Mouse (Mus musculus): ENCODE data around the gene Coq7. TPM values are rescaled to one million over a fixed set of nuclear protein-coding genes. Genes with fewer than 3 reads are reported as not detected.
A peak's percentile ranks its signal among the peaks of the same experiment; 100 is the strongest.

Coq7 gene
- total RNA-seq, 1 experiment from 2014 or later, result 6.2 TPM

DNA sequence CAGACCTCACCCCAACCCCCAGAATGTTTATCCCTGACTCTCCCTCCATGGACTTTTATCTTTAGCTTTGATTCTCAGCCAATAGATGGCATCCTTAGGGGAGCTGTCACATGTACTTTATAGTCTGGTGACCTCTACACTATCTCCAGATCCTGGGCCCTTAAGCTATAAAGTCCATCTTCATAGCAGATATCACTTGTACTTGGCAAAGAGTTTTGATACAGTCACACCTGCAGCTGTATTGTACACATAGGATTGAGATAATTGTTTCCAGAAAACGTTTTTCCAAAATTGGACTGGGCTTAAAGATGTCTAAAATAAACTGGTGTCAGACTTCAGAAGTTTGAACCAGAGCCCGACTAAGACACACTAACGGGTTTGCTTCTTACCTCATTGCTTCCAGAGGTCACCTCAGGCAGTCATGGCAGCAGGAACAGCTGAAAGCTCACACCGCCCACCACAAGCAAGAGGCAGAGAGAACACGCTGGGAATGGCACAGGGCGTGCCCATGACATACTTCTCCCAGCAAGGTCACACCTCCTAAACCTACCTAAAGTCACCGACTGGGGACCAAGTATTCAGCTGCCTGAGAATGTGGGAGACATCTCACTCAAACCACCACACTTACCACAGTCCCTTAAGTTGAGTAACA is 33.2 kb downstream of the Coq7 start:
- no peak for ATAC-seq (ENCODE audit: extremely low read depth, insufficient number of reproducible peaks, low FRiP score, poor library complexity, severe bottlenecking)

DNA sequence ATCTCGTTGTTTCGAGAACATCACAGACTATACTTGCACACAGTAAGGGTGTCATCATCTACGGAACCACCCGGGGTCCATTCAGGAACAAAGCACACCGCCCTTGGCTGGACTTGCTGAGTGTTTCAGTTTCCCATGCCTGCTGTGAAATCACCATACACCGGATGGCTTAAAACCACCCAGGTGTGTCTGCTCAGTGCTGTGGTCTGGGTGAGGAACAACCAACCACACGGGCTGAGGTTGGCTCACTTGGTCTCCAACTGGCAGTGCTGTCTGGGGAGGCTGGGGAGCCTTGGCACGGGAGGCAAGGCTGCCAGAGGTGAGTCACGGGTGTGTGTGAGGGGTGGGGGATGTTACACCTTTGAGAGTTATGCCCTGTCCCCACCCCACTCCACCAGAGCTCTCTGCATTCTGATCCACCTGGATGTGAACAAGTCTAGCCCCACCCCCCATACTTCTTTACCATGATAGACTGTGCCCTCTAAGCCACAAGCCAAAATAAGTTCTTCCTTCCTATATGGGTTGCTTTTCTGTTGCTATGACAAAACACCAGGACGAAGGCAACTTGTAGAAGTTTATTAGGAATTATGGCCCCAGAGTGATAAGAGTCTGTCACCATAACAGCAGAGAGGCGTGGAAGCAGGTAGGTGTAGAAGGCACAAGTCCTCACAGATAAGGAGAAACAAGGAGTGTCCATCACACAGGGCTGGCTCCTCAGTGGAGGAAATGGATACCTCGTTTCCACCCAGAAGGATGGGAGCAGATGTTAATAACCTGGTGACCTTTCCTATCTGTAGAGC is 34.0 kb downstream of the Coq7 start:
- ATAC-seq (ENCODE audit: extremely low read depth, insufficient number of reproducible peaks, low FRiP score, poor library complexity, severe bottlenecking), result no peak; the same call in 1 of the 2 replicates

DNA sequence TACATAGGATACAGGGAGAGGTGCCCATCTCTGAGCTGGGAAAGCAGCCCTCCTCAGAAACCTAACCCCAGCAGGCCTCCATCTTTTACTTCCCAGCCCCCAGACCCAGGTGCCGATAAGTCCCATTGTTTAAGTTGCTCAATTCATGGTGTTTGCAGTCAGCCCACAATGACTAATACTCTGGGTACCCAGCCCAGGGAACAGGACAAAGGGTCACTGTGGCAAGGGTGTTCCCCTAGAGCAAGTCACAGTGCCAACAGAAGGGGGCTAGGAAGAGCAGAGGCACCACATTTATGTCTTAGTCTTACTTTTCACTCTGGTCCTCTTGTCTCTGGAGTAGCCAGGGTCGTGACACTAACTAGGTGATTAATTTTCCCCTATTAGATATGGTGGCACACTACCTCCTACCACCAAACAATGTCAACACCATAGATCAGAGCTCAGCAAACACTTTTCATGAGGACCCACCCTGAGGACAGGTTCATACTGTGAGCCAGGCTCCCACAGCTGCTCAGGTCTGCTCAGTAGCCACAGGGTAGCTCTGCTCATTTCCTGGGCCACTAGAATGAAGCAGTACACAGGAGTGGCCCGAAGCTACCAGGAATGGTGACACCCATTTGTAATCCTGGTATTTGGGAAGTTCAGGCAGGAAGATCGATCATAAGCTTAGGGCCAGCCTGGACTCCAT is 38.1 kb downstream of the Coq7 start:
- ATAC-seq (ENCODE audit: extremely low read depth, insufficient number of reproducible peaks, low FRiP score, poor library complexity, severe bottlenecking), result no peak

DNA sequence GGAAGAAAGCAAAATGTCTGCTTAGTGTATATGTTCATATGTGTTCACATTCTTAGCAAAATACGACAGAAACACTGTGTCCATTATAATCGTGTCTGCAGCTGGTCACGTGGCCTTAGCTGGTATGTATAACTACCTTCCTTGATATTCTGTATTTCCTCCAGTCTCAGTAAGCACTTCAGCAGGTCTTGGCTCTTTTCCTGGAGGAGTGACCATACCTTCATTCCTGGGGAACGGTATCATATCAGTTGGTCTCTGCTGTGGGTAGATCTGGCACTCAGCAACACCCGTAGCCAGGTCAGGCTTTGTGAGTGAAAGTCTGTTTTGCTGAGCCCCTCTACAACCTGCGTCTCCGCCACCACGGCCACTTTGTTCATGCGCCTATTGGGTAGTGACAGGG is 39.3 kb downstream of the Coq7 start:
- ATAC-seq (ENCODE audit: extremely low read depth, insufficient number of reproducible peaks, low FRiP score, poor library complexity, severe bottlenecking), result no peak

DNA sequence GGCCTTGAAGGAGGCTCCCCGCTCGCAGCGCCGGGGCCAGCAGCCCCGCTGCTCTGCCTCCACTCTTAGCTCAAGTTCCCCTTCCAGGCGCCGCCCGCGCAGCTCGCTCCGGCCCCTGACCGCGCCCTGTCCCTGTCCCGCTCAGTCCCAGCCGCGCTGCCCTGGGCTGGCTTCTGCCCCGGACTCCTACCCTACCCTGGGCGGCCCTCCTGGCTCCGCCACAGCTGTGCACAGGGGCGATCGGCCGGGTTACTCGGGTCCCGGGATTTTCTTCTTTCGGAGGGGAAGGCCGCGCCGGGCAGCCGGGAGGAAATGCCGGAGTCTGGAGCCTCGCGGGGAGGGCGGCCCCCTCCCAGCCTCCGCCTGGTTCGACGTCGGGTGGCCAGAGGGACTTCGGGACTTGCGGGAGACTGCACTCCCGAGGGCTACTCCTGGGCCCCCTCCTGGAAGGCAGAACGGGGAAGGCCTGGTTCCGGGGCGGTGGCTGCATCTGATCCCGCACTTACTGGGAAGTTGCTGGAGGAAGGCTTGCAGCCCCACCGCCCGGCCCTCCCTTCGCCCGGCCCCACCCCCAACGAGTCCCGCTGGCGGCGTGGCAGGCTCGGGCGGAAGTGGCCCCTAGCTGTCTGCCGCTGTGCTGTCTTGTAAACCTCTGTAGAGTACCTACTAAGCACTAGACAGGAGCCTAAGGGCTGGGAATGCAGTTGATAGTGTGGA is 41.6 kb downstream of the Coq7 start, which contains the start of gene Itpripl2:
Gene Itpripl2, minus strand, starts transcription at position 545 of the 717 bp plus-strand sequence.
- peak; percentile 55 for ATAC-seq (ENCODE audit: extremely low read depth, insufficient number of reproducible peaks, low FRiP score, poor library complexity, severe bottlenecking)

DNA sequence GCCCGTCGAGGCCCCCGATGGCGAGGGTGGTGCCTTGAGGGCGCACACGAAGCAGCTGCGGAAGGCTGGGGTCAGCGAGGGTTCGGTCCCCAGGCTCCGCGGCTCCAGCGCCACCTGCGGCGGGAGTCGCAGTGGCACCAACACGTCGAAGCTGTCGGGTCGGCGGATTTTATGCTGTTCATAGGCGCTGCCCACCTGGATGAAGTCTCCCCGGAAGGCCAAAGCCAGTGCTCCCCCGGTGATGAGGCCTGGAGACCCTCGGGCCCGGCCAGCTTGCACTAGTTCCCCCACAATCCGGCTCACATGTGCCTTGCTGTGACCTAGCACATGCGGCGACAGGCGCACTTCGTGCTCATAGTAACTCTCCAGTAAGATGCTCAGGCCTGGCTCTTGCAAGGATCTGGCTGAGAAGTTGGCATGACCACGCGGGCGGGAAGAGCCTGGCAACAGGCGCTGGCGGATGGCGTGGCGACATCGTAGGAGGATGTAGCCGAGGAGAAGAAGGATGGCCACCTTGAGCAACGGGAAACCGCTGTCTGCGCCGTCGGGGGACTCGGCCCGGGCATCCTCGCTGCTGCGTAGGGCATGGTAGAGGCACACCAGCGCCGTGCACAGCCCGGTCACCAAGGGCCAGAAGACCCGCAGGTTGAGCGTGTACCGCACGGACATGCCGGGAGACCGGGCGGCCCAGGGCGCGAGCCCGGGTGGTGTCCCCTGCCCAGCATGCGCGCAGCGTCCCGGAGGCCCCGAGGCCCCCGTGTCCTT is 42.3 kb downstream of the Coq7 start:
- ATAC-seq (ENCODE audit: extremely low read depth, insufficient number of reproducible peaks, low FRiP score, poor library complexity, severe bottlenecking), result peak; percentile 9; the same call in 1 of the 2 replicates

DNA sequence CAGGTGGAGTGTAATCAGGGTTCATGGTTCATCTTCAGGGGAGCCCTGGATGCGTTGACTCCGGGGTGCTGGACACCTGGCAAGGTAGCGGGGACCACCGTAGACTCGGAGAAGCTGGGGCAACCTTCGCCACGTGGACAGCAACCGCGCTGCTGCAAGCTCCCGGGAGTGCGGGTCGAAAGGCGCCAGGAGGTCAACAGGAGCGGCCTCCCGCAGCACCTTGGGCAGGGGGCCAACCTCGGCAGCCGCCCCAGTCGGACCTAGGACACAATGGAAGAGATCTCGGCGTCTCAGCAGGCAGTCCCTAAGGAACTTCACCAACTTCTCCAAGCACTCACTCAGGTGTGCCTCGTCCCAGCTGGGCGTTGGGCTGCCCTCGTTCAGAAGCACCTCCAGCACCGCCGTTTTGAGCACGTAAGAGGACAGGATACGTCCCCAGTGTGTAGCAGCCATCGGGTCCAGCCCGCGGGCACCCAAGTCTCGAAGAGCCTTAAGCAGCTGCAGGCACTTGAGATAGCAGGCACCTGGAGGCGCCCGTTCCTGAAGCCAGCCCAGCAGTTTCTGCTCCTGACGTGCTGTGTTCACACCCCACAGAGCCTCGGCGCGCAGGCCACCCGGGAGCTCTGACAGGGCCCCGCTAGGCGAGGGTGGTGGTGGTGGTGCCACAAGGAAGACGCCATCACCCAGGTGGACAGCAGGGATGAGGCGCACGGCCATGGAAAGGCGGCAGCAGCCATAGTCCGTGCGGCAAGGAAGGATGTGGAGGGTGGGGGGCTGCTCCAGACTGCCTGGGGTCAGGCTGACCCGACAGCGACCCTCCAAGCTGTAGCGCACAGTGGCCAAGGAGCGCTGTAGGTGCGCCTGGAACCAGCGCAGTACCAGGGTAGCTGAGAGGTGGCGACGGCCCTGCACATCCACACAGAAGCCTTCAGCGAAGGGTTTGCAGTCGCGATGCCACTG is 43.2 kb downstream of the Coq7 start:
- no peak for ATAC-seq (ENCODE audit: extremely low read depth, insufficient number of reproducible peaks, low FRiP score, poor library complexity, severe bottlenecking)

DNA sequence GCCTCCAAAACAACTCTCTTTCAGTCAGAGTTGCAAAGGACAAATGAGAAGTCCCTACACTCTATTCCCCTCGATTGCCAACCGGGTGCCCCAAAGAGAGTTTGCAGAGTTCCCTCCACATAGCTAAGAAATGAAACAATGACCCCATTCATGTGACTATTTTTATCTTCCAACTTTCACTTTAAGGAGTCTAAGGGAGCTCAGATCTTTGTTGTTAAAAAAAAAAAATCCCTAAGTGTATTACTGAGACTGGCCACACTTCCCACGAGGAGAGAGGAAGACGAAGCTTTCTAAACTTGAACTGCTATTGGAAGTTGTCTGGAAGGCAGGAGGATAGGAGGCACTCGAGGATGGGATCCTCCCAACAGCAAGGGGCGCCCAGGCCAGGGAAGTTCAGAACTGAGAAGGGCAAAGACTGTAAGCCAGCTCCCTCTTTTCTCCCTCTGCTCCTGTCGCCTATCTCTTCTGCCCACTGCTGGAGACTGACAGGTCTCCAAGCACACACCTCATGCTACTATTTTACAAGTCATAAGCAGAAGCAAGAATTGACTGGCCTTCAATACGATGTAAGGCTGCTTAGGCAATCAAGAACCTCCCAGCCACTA is 45.0 kb downstream of the Coq7 start:
- ATAC-seq (ENCODE audit: extremely low read depth, insufficient number of reproducible peaks, low FRiP score, poor library complexity, severe bottlenecking), result no peak

DNA sequence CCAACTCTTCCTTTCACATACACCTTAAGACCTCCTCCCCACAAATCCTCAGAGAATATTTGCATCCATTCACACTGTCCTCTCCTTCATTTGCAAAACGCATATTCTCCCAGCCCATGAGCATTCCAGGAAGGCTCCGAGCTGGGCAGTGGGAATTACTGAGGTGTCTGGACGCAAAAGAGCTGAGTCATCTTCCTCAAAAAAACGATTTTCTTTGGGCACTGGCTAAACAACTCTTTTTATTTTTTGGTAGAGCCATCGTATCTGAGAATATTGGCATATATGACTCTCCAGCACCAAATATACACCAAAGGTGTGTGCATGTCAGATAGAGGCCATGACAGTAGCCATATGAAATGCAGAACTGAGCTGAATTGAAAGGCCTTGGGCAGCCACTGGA is 46.2 kb downstream of the Coq7 start:
- ATAC-seq (ENCODE audit: extremely low read depth, insufficient number of reproducible peaks, low FRiP score, poor library complexity, severe bottlenecking), result no peak

DNA sequence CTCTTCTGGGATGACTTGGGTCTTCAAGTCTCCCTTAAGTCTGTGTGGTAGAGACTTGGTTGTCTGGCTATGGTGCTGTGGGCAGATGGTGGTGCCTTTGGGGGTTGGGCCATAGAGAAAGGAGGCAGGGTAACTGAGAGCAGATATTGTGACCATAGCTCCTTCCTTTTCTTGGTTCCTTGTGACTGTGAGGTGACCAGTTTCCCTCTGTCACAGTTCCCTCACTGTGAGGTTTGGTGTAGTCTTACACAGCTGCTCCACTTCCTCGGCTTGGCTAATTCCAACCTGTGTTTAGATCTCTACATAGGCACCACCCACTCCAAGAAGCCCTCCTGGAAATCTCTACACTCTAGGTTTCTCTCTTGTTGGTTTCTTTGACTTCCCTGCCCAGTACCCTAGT is 49.2 kb downstream of the Coq7 start:
- ATAC-seq (ENCODE audit: extremely low read depth, insufficient number of reproducible peaks, low FRiP score, poor library complexity, severe bottlenecking), result no peak

DNA sequence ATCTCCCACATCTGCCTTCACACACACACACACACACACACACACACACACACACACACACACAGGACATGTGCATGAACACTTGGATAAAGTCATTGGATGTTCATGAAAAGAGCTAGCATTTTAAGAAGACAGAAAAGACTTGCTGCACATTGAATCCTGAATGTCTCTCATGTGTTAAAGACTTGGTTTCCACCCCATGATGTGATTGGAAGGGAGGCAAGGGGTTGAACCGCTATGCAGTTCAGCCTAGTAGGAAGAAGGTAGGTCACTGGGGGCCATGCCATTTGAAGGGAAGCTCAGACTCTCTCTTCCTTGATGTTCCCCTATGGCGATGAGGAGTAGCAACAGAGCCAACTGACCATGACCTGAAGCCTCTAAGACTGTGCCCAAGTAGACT is 51.2 kb downstream of the Coq7 start:
- no peak for ATAC-seq (ENCODE audit: extremely low read depth, insufficient number of reproducible peaks, low FRiP score, poor library complexity, severe bottlenecking)

DNA sequence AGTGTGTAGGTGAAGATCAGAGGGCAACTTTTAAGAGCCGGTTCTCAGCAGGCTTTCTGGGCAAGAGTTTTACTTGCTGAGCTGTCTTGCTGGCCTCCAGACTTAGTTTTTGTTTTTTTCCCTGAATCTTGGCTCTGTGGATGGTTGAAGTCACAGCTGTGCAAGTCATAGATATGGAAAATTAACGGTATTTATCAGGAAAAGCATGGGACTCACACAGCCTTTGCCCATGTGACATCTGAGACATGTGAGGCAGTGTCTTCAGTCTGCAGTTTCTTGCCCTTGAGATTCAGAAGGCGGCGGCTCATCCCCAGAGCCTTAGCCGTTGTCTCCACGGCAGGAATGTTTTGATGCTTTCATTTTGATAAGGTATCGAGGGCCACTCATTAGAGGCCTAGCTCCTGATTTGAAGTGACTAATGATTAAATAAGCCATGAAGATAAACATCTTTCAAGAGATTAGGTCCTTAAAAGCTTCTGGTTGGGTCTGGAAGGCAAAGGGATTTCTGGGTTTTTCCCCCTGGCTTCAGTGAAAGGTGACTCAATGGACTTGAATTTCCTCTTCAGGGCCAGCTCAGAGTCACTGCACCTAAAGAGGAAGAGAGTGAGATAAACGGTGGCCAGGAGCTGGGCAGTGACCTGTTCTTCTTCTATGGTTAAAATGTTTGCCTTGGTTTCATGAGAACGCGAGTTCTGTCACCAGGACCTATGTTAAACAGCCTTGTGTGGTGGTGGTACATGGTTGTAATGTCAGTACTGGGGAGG is 51.9 kb downstream of the Coq7 start:
- ATAC-seq (ENCODE audit: extremely low read depth, insufficient number of reproducible peaks, low FRiP score, poor library complexity, severe bottlenecking), result no peak

DNA sequence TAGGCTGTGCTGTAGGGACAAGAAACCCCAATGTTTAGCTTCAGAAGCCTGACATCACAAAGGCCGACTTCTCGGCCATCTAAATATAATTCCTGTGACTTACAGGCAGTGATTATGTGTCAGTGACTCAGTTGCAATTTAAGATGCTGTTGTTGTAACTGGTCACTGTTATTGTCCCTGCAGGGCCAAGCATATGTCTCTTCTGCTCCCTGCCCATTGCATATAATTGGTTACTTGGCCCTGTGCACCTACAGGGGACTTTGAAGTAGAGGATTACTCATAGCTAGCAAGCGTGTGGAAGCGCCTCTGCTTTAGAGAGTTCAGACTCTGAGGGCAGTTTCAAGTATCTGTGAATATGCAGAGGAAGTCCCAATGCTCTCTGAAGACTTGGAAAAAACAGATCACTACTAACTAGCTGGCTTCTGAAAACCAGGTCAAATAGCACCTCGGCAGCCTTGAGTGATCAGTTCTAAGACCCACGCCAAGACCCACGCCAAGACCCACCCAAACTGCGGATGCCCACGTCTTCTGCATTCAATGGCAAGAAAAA is 52.9 kb downstream of the Coq7 start:
- no peak for ATAC-seq (ENCODE audit: extremely low read depth, insufficient number of reproducible peaks, low FRiP score, poor library complexity, severe bottlenecking)

DNA sequence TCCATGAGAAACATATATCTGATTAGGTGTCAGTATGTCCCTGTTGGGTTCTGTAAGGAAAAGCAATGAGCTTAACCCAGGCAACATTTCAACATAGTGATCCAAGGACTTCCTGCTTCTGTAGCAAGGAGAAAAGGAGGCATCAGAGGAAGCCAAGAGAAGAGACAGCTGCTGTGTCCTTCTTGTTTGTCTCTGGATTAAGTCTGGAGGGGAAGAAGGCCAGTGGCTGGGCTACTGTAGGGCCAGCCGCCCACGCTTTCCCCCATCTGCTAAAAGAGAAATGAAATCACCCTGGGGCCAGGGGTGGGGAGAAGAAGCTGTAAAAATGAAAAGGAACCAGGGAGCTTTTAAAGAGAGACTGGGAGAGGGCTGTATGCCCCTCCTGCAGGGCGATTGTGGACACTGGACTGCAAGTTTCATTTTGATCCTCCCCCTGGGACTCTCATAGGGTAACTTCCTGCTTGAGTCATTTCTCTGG is 54.3 kb downstream of the Coq7 start:
- ATAC-seq (ENCODE audit: extremely low read depth, insufficient number of reproducible peaks, low FRiP score, poor library complexity, severe bottlenecking), result no peak

DNA sequence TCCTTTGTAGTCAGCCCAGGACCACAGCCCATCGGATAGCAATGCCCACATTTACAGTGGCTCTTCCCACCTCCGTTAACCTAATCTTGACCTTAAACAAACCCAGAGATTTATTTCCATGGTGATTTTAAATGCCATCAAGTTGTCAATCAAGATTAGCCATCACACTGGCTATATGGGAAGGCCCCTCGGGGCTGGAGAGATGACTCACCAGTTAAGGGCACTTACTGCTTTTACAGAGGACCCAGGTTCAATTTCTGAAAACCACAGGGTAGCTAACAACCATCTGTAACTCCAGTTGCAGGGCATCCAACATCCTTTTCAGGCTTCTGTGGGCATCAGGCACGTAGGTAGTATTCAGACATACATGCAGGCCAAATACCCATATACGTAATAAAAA is 56.7 kb downstream of the Coq7 start:
- ATAC-seq (ENCODE audit: extremely low read depth, insufficient number of reproducible peaks, low FRiP score, poor library complexity, severe bottlenecking), result no peak

DNA sequence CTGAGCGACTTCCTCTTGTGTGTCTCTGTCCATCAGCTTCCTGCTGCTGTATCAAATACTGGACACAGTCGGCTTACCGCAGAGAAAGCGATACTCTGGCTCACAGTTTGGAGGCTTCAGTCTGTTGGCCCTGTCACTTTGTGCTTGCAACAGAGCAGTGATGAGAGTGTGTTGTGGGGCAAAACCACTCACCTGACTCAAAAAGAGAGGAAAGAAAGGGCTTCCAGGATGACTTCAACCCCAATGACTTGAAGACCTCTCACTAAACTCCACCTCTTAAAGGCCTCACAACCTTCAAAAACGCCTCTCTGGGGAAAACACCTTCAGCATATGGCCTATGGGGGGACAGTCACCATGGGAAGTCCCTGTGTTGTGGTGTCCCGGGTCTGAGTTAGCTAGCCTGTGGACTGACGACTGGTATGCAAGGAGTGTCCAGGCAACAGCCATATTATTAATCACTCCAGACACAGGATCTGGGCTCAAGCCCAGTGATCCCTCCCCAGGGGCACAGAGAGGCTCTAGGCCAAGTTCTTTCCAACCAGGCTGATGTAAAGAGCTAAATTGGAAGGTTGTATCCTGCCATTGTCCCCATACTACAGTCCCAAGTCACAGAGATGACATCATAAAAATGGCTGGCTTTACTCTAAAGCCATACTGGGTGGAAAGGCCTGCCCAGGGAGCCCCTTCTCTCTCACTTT is 58.0 kb downstream of the Coq7 start:
- no peak for ATAC-seq (ENCODE audit: extremely low read depth, insufficient number of reproducible peaks, low FRiP score, poor library complexity, severe bottlenecking)

Measured in neutrophil, adult 5-6 weeks (primary cell).